Mouse (Mus musculus) intestine, embryonic 14.5 days (tissue): ENCODE measurements around the gene Mief2. TPM values are rescaled to one million over a fixed set of nuclear protein-coding genes. Genes with fewer than 3 reads are reported as not detected.

ENCODE experiments used
- ATAC-seq: fragments of 200-750 bp; cut with Nextera tagmentation; replicated peaks from 2 replicates; pipeline ENCODE4 v1.8.0; 2017; ENCODE audit warnings: low read depth, moderate number of reproducible peaks, moderate TSS enrichment, moderate library complexity; ENCODE audit not compliant: low FRiP score, low TSS enrichment
- DNase-seq: peaks from one replicate; pipeline ENCODE4 v3.0.0-alpha.2; 2018; ENCODE audit warnings: low spot score
- H3K27ac ChIP-seq: fragments of 300-500 bp; sonication (generic); 2 replicates; pipeline ENCODE4 v1.5.1; 2014; ENCODE audit warnings: low read depth, mild to moderate bottlenecking, control low read depth
- H3K27me3 ChIP-seq: fragments of 300-500 bp; sonication (generic); replicated peaks from 2 replicates; pipeline ENCODE4 v1.6.1; 2014; ENCODE audit warnings: low read length, control low read depth; ENCODE audit not compliant: control insufficient read depth, insufficient read depth
- H3K36me3 ChIP-seq: fragments of 300-500 bp; sonication (generic); 2 replicates; pipeline ENCODE4 v1.6.1; 2014; ENCODE audit warnings: low read length, control low read depth; ENCODE audit not compliant: control insufficient read depth, insufficient read depth
- H3K4me1 ChIP-seq: fragments of 300-500 bp; sonication (generic); replicated peaks from 2 replicates; pipeline ENCODE4 v1.6.1; 2014; ENCODE audit warnings: low read length, control low read depth, mixed read lengths; ENCODE audit not compliant: control insufficient read depth, insufficient read depth
- H3K4me2 ChIP-seq: fragments of 300-500 bp; sonication (generic); 2 replicates; pipeline ENCODE4 v1.6.1; 2014; ENCODE audit warnings: low read length
- H3K4me3 ChIP-seq: fragments of 300-500 bp; sonication (generic); 2 replicates; pipeline ENCODE4 v1.5.1; 2014; ENCODE audit warnings: low read depth, low read length, control low read depth, mixed read lengths
- H3K9ac ChIP-seq: fragments of 300-500 bp; sonication (generic); 2 replicates; pipeline ENCODE4 v1.6.1; 2014; ENCODE audit warnings: mild to moderate bottlenecking, low read length
- H3K9me3 ChIP-seq: fragments of 300-500 bp; sonication (generic); 2 replicates; pipeline ENCODE4 v1.6.1; 2016; ENCODE audit warnings: low read length, control low read depth; ENCODE audit not compliant: control insufficient read depth
- WGBS: fragments of 180-500 bp; shearing (Covaris S2); extraction: QIAGEN DNeasy Blood & Tissue Kit; methylation state at CpG from one replicate; pipeline ENCODE4 v1.1.7; 2014; 5-methylcytosine and 5-hydroxymethylcytosine counted together
- microRNA-seq: library from miRNA; unstranded; fragments of <30 nt; microRNA quantifications from one replicate; pipeline ENCODE4, GENCODE M21; 2016
- polyA plus RNA-seq: library from polyadenylated mRNA; unstranded; fragments of >200 nt; fragmentation: Nextera tagmentation; extraction: Ambion mirVana; gene quantifications from 2 replicates; pipeline ENCODE4 v1.2.1, GENCODE M21; 2014

Gene Mief2
- polyA plus RNA-seq, 1 experiment from 2014 or later: 11.4 TPM

- H3K4me3 ChIP-seq: peak overlapping the region; percentile 96
- H3K9me3 ChIP-seq: no peaks in the 10 kb centered on the region
- WGBS: 28% methylated on average over 16 of the region's 16 CpGs
- DNase-seq: no peak
- peak overlapping the region; percentile 89; the same call in 1 of the 2 replicates for H3K27ac ChIP-seq
- H3K36me3 ChIP-seq: peaks cover 12% of the 10 kb centered on the region
- no peak for ATAC-seq
- H3K4me2 ChIP-seq: peak overlapping the region; percentile 85
- H3K27me3 ChIP-seq: no peaks in the 10 kb centered on the region
- peak overlapping the region; percentile 83 for H3K9ac ChIP-seq
- peaks cover 58% of the 10 kb centered on the region for H3K4me1 ChIP-seq
Measured at GRCm38 (mm10) chr11:60777801-60778370, 49.7 kb downstream of the Mief2 start.

- H3K27me3 ChIP-seq: no peaks in the 10 kb centered on the region
- peaks cover 58% of the 10 kb centered on the region for H3K4me1 ChIP-seq
- peak overlapping the region; percentile 24; the same call in 1 of the 2 replicates for H3K4me3 ChIP-seq
- no peaks in the 10 kb centered on the region for H3K9me3 ChIP-seq
- ATAC-seq (no peak), DNase-seq (no peak)
- peaks cover 26% of the 10 kb centered on the region for H3K36me3 ChIP-seq
- no peak overlapping the region for H3K27ac ChIP-seq
- peak overlapping the region; percentile 44 for H3K4me2 ChIP-seq
- WGBS: 92% methylated on average over 10 of the region's 10 CpGs
- H3K9ac ChIP-seq: no peak overlapping the region
Measured at GRCm38 (mm10) chr11:60779673-60780189, 51.5 kb downstream of the Mief2 start.

Small RNAs within 50 kb of the gene (microRNA-seq; reads per million reads assigned to microRNA genes)
- gene Mir5100: 1.6 reads per million, percentile 19 among the genes with 10 or more reads in this experiment

Other genes with a start within 250 kb of the Mief2 start
- gene Alkbh5, start 192.0 kb upstream of the Mief2 start, polyA plus RNA-seq: 35.4 and 36.2 TPM in 2 replicates
- gene Llgl1, start 28.7 kb upstream of the Mief2 start, polyA plus RNA-seq: 53.7 and 53.8 TPM in 2 replicates
- gene Flii, start 1.1 kb upstream of the Mief2 start, polyA plus RNA-seq: 87.2 and 91.8 TPM in 2 replicates
- gene Top3a, start 49.0 kb downstream of the Mief2 start, polyA plus RNA-seq: 13.4 and 16.1 TPM in 2 replicates
- gene Smcr8, start 49.1 kb downstream of the Mief2 start, polyA plus RNA-seq: 8.2 and 9.2 TPM in 2 replicates
- 94.7 and 102 TPM in 2 replicates for gene Shmt1, start 83.3 kb downstream of the Mief2 start, polyA plus RNA-seq
- gene Dhrs7b, start 102.2 kb downstream of the Mief2 start, polyA plus RNA-seq: 49.4 and 50.3 TPM in 2 replicates
- 73.9 and 81.6 TPM in 2 replicates for gene Tmem11, start 150.9 kb downstream of the Mief2 start, polyA plus RNA-seq
- 15.4 and 16.8 TPM in 2 replicates for gene Natd1, start 186.4 kb downstream of the Mief2 start, polyA plus RNA-seq
- gene Map2k3, start 203.6 kb downstream of the Mief2 start, polyA plus RNA-seq: 91.7 and 94.5 TPM in 2 replicates